Mouse (Mus musculus) embryonic stem cell, embryonic (primary cell): Measurements from ENCODE around the gene Gpha2.

ENCODE experiments used
- CTCF ChIA-PET, 4 experiments: fragments of 300-600 bp in 2 of 4; fragments of 350-600 bp in 2 of 4; sonication (Branson Sonifier 250); formaldehyde crosslinking; loops; one replicate each; lab custom pipeline; 2022; ENCODE audit warnings: inconsistent platforms in 2 of 4; lab: Charles Lee
- POLR2A ChIA-PET, 4 experiments: fragments of 300-600 bp in 2 of 4; fragments of 350-600 bp in 2 of 4; sonication (Branson Sonifier 250); formaldehyde crosslinking; loops; one replicate each; lab custom pipeline; 2022; ENCODE audit warnings: antibody characterized with exemption in 4 of 4, inconsistent platforms in 1 of 4; lab: Charles Lee

Gpha2 gene

DNA sequence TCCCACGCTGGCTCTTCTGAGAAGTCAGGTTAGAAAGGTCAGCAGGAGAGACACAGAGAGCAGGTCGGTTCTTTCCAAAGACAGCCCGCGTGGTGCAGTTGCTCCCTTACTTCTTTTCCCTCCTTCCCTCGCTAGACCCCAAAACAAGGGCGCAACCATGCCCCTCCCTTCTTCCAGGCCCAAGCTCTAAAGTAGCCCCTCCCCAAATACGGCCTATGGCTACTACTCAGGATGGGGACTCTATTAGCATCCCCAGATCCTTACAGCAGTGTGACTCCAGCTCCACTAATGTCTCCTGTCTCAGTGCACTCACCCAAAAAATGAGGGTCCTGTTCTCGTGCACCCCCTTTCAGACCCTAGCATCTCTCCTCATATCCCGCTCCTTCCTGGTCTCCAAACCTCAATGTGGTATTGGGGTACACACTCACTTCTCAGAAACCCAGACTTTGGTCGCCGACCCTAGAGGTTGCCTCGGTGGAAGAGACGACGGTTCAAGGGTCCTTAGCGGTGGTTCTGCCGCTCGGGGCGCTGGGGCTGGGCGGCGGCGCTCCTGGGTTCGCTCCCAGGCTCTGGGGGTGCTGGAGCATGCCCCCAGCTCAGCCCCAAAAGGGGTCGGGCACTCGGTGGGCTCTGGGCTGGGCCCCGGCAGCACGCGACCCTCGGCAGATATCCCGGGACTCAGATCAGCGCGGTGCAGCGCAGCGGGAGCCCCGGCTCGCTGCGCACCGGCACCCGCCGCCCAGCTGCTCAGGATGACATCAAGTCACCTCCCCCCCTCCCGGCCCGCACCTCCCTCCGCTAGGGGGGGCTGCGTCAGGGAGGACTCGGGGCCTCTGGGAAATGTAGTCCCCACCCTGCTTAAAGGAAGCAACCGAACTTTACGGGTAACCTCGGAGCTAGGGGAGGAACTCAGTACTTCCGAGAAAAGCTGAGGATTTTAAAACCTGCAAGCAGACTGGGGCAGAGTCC, 9.2 kb downstream of the Gpha2 start, which contains the start of gene Ppp2r5b:
Ppp2r5b (minus strand) TSS at position 789 of the 969 bp plus-strand sequence.
- POLR2A ChIA-PET, result interaction anchor here in 3 of 4 experiments (0.6 to 2.9 kb wide), 26 partner anchors 9 to 674 kb away, joined by 3 to 17 read pairs (median 4); partner anchors contain the start of genes Gpha2 (in 3 of the 3), Arl2 (in 2 of the 3), Ehd1 (in 2 of the 3) and Snx15 (in 2 of the 3)
- CTCF ChIA-PET, result interaction anchor here in 3 of 4 experiments (0.6 to 2.8 kb wide), 17 partner anchors 9 to 311 kb away, joined by 3 to 8 read pairs (median 3); partner anchors contain the start of genes Gpha2 (in 2 of the 3), Arl2 (in 1 of the 3), Cdc42bpg (in 1 of the 3) and Map4k2 (in 1 of the 3)

DNA sequence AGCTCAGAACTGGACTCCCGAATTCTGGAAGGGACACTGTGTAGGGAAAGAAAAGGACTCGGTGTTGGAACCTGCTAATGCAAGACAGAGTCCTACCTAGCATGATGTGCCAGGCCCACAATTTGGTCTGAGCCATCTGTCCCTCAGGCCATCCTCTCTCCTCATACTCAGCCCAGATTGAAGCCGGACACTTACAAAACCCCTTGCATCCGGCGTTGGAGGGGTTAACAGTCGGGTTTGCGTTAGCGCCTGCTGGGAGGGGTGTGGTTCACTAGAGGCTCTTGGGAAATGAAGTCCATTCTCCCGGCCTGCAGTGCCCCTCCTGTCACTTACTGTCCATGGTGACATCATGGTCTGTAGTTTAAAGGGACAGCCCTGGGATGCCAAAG, 9.9 kb downstream of the Gpha2 start:
- ChIA-PET POLR2A (interaction anchor here in 3 of 4 experiments (0.6 to 2.9 kb wide), 20 partner anchors 10 to 674 kb away, joined by 3 to 14 read pairs (median 4); partner anchors contain the start of genes Ehd1 (in 2 of the 3), Gpha2 (in 2 of the 3), Snx15 (in 2 of the 3) and Arl2 (in 1 of the 3)), CTCF (interaction anchor here in 3 of 4 experiments (0.6 to 2.8 kb wide), 14 partner anchors 10 to 218 kb away, joined by 3 to 8 read pairs (median 4); partner anchors contain the start of genes Arl2 (in 1 of the 3), Cdc42bpg (in 1 of the 3), Gpha2 (in 1 of the 3) and Sac3d1 (in 1 of the 3))

DNA sequence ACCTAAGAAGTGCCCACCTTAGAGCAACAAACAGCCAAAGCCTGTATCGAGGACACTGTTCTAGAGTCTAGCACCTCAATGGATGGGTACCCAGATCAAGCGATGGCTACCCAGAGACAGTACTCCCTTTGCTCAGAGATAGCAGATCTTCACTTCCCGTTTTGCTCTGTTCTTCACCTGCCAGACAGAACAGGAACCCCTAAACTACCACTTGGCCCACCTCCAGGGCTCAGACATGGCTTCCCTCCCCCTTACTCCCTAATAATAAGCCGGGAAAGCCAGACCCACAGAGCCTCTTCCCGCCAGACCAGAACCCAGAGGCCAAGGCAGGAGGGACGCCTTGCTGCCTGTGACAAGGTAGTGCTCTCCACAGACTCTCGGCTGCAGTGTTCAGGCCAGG, 10.7 kb downstream of the Gpha2 start:
- POLR2A ChIA-PET, result interaction anchor here in 2 of 4 experiments (0.7 to 3.1 kb wide), 13 partner anchors 9 to 127 kb away, joined by 3 to 12 read pairs (median 4); partner anchors contain the start of genes Gpha2 (in 2 of the 2), Arl2 (in 1 of the 2), Batf2 (in 1 of the 2) and Men1 (in 1 of the 2)
- CTCF ChIA-PET, result interaction anchor here in 2 of 4 experiments (1.4 to 1.6 kb wide), 2 partner anchors 70 to 119 kb away, joined by 4 to 6 read pairs; partner anchors contain the start of genes Cdc42bpg (in 1 of the 2) and Sac3d1 (in 1 of the 2)

DNA sequence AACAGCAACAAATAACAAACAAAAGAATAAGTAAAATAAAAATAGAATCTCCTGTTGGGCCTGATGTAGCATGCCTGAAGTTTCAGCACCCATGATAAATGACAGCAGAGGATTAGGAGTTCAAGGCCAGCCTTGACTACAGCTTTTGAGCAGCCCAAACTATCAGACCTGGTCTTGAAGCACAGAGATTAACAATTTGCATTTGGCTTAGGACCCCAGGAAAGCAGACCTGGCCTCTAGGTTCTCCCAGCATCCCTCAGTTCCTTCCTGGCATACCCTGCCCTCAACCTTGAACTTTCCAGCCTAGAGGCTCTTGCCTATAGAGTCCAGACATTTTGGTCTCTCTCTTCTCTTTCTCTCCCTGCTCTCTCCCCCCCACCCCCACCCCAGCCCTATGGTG, 12.6 kb downstream of the Gpha2 start:
- CTCF ChIA-PET, result interaction anchor here in 1 of 4 experiments (2.2 kb wide), 1 partner anchor 12 kb away, joined by 5 read pairs; the partner anchor contains the start of gene Gpha2

DNA sequence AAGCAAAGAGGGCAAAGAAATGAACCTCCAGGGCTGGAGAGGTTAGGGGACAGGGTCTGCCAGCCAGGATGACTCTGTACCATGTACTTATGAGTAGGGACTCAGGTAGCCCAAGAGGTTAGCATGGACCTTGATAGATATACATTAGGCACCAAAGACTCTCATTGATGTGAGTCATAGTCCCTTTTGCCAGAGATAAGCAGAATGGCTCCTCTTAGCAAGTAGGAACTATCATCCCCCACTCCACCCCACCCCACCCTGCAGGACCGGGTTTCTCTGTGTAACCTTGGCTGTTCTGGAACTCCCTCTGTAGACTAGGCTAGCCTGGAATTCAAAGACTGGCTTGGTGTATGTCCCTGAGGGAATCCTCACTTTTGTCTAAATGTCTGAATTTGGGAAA, 14.0 kb downstream of the Gpha2 start:
- ChIA-PET POLR2A (interaction anchor here in 1 of 4 experiments (1.1 to 3.1 kb wide), 3 partner anchors 14 to 101 kb away, joined by 3 to 12 read pairs (median 5); partner anchors contain the start of genes Cdc42bpg, Gpha2 and Map4k2), CTCF (interaction anchor here in 1 of 4 experiments (2.2 kb wide), 1 partner anchor 14 kb away, joined by 5 read pairs; the partner anchor contains the start of gene Gpha2)

More for the DNA sequence above, 12.6 kb downstream of the Gpha2 start:
- POLR2A ChIA-PET, result interaction anchor here in 2 of 4 experiments (0.6 to 3.1 kb wide), 16 partner anchors 12 to 182 kb away, joined by 3 to 12 read pairs (median 3); partner anchors contain the start of genes Ehd1 (in 2 of the 2), Gpha2 (in 2 of the 2), Arl2 (in 1 of the 2) and Batf2 (in 1 of the 2)

DNA sequence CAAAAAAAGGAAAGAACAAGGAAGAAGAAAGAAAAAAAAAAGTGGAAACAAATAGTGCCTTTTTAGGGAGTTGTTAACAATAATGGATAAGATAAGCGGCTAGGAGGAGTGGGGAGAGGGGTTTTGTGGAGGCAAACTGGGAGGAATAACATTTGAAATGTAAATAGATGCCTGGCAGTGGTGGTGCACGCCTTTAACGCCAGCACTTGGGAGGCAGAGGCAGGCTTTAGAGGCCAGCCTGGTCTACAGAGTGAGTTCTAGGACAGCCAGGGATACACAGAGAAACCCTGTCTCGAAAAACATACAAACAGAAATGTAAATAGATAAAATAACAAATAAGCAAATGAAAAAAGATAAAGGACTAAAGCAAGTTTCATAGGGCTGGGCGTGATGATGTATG, 14.5 kb downstream of the Gpha2 start:
- ChIA-PET CTCF (interaction anchor here in 3 of 4 experiments (0.6 to 2.1 kb wide), 9 partner anchors 23 to 223 kb away, joined by 3 to 11 read pairs (median 5); partner anchors contain the start of genes Arl2 (in 1 of the 3) and Cdc42bpg (in 1 of the 3)), POLR2A (interaction anchor here (0.5 to 2.6 kb wide), 47 partner anchors 9 to 798 kb away, joined by 3 to 27 read pairs (median 4); partner anchors contain the start of genes Ehd1 (in 2 of the 4), Arl2 (in 1 of the 4), Cdc42bpg (in 1 of the 4) and Cdc42ep2 (in 1 of the 4))

DNA sequence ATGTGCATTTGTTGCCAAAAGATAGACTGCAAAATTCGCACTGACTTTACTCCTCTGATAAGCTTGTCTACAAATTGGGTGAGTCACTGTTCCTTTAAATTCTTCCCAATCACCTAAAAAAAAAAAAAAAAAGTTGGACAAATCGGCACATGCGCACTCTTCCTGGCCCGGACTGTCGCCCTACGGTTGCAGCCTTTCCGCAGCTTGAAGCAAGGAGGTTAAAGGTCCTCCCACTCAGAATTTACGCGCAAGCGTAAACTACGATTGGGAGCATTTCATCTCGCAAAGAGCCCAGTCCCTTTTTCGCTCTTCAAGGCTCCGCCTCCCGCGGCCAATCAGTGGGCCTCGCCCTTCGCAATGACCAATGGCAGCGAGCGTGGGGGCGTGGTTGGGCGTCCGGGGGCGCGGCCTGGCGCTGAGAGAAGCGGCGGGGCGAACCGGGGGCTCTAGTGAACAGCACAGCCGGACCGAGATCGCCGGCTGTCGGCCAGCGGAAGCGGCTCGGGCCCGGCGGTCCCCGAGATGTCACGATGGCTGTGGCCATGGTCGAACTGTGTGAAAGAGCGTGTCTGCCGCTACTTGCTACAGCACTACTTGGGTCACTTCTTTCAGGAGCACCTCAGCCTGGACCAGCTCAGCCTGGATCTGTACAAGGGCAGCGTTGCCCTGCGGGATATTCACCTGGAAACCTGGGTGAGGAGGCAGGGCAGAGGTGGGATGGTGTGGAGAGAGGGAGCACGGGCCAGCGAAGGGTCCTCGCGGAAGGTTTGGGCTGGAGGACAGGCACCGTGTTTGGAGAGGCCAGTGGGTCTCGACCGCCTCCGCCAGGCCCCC, 15.3 kb downstream of the Gpha2 start, which contains the start of gene Atg2a:
Atg2a (plus strand) TSS at position 395 of the 834 bp plus-strand sequence.
- ChIA-PET CTCF (interaction anchor here (0.6 to 2.1 kb wide), 20 partner anchors 12 to 223 kb away, joined by 3 to 11 read pairs (median 5); partner anchors contain the start of genes Ehd1 (in 2 of the 4), Arl2 (in 1 of the 4), Cdc42bpg (in 1 of the 4) and Gpha2 (in 1 of the 4)), POLR2A (interaction anchor here (0.5 to 2.7 kb wide), 97 partner anchors 8 to 1217 kb away, joined by 3 to 27 read pairs (median 4); partner anchors contain the start of genes Cdc42bpg (in 2 of the 4), Cdca5 (in 2 of the 4), Ehd1 (in 2 of the 4) and Gpha2 (in 2 of the 4))

DNA sequence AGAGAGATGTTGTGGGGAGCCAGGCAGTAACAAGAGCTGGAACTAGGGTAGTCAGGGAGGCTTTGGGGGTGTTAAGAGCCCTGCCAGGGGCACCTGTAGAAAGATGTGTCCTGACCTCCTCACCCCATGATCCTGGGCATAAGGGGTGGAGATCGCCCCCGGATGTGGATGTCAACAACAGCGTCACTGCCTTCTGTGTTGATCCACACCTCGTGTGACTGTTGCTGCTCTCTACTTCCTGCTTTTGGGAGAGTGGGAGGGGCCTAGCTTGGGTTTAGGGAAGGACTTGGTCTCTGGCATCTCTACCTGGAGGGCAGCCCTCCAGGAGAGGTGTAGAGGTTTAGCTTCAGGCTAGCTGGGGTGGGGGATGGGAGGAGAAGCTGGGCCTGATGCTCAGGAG, 16.1 kb downstream of the Gpha2 start:
- CTCF ChIA-PET, result interaction anchor here in 2 of 4 experiments (0.6 to 2.1 kb wide), 14 partner anchors 11 to 122 kb away, joined by 3 to 11 read pairs (median 4); partner anchors contain the start of genes Ehd1 (in 2 of the 2), Cdc42bpg (in 1 of the 2), Gpha2 (in 1 of the 2) and Men1 (in 1 of the 2)

DNA sequence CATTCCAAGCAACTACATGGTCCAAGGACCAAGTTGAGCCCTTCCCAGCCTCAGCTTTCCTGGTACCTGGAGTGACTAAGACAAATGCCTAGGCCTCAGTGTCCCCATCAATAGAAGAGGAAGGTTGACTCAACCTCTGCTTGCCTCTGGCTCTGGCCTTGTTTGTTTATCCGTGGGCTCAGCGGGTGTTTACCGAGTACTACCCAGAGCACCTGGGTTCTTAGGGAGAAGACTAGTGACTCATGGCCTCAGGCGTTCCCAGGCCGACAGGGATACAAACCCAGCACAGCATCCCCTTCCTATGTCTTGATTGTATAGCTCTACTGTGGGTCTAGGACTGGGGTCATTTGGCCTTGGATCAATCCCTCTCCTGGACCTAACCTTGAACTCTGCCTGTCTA, 17.0 kb downstream of the Gpha2 start:
- ChIA-PET CTCF (interaction anchor here in 1 of 4 experiments (1.2 to 1.9 kb wide), 3 partner anchors 18 to 23 kb away, joined by 3 to 8 read pairs (median 6); no protein-coding TSS in a partner anchor), POLR2A (interaction anchor here in 3 of 4 experiments (0.8 to 2.7 kb wide), 19 partner anchors 9 to 397 kb away, joined by 3 to 27 read pairs (median 6); partner anchors contain the start of genes Sf1 (in 2 of the 3), Cdca5 (in 1 of the 3), Gpha2 (in 1 of the 3) and Men1 (in 1 of the 3))

More for the DNA sequence above, 16.1 kb downstream of the Gpha2 start:
- POLR2A ChIA-PET, result interaction anchor here (0.6 to 2.7 kb wide), 67 partner anchors 8 to 755 kb away, joined by 3 to 27 read pairs (median 4); partner anchors contain the start of genes Cdca5 (in 2 of the 4), Ehd1 (in 2 of the 4), Men1 (in 2 of the 4) and Sf1 (in 2 of the 4)

DNA sequence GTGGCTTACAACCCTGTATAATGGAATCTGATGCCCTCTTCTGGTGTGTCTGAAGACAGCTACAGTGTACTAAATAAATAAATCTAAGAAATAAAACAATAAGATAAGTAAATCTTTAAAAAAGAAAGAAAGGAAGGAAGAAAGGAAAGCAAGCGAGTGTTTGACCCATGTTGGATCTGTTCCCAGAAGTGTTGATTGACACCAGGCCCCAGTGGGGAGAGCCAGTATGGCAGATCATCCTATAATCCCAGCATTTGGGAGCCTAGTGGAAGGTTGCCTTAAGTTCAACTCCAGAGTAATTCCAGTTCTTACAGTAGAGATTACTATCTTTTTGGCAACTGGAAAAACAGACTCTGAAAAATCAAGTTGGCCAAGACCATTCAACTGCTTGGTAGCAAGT, 19.6 kb downstream of the Gpha2 start:
- ChIA-PET POLR2A (interaction anchor here in 2 of 4 experiments (1.1 to 2.6 kb wide), 5 partner anchors 10 to 699 kb away, joined by 3 to 10 read pairs (median 3); partner anchors contain the start of genes Arl2 (in 1 of the 2), Ppp2r5b (in 1 of the 2) and Sf1 (in 1 of the 2)), CTCF (interaction anchor here in 2 of 4 experiments (1.1 to 1.3 kb wide), 2 partner anchors 20 to 24 kb away, joined by 3 to 4 read pairs; no protein-coding TSS in a partner anchor)

DNA sequence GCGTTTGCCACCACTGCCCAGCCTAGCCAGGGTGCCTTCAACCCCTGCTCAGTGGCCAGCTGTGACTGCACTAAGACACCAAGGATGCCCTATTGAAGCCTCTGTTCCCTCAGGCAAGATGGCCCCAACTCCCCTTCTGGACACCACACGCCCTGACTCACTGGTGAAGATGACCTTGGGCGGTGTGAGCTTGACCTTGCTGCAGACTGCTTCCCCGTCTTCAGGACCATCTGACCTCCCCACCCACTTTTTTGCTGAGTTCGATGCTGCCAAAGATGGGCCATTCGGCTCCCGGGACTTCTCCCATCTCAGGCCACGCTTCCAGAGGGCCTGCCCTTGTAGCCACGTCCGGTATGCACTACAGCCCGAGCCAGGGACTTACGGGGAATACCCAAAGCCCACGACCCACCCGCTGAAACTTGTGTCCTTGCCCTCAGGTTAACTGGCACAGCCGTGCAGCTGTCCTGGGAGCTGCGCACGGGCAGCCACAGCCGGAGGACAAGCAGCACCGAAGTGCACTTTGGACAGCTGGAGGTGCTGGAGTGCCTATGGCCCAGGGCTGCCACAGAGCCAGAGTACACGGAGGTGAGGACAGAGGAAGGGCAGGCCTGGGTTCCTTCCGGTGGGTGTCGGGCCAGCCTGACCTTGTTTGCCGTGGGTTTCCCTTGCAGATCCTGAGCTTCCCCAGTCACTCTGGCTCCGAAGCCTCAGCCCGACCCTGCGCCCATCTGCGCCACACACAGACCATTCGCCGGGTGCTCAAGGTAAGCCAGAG, 21.5 kb downstream of the Gpha2 start:
- ChIA-PET CTCF (interaction anchor here in 3 of 4 experiments (0.6 to 1.2 kb wide), 6 partner anchors 9 to 162 kb away, joined by 3 to 8 read pairs (median 3); partner anchors contain the start of gene Map4k2 (in 1 of the 3)), POLR2A (interaction anchor here in 3 of 4 experiments (0.5 to 2.6 kb wide), 10 partner anchors 12 to 249 kb away, joined by 3 to 10 read pairs (median 3); partner anchors contain the start of genes Cdca5 (in 1 of the 3), Ehd1 (in 1 of the 3), Gpha2 (in 1 of the 3) and Ppp2r5b (in 1 of the 3))

DNA sequence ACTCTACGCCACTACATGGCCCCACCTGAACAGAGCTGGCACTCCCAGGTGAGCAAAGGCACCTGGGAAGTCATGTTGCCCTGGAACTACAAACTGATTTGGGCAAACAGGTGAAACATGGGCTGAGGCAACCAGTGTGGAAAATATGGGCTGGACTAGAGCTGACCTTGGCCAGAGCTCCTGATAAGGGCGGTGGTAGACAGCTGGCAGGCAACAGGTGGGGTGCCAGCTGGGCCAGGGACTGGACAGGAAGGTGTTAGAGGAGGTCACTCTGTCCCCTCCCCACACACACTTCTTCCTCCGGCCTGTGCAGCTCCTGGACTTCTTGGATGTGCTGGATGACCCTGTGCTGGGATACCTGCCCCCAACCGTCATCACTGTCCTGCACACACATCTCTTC, 26.8 kb downstream of the Gpha2 start:
- ChIA-PET POLR2A (interaction anchor here (0.5 to 2.3 kb wide), 15 partner anchors 9 to 129 kb away, joined by 3 to 12 read pairs (median 4); partner anchors contain the start of genes Atg2a (in 1 of the 4) and Ppp2r5b (in 1 of the 4)), CTCF (interaction anchor here in 3 of 4 experiments (0.5 to 2.0 kb wide), 5 partner anchors 10 to 796 kb away, joined by 3 to 11 read pairs (median 4); no protein-coding TSS in a partner anchor)

DNA sequence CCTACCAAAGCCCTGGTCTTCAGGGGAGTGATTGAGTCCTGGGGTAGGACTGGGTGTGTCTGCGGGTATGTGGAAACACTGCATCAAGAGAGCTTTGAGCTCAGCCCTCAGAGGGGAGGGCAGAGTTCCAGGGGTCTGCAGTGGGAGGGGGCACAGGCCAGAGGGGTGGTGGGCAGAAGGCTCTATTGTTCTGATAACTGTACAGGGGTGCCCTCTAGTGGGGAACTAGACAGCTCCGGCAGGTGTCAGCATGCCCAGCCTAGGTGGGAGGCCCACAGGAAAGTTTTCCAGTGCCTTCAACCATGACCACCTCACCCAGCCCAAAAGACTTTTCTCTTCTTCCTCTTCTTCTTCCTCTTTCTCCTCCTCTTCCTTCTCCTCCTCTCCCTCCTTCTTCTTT, 34.2 kb downstream of the Gpha2 start:
- POLR2A ChIA-PET, result interaction anchor here in 2 of 4 experiments (0.8 to 34.9 kb wide), 11 partner anchors 10 to 103 kb away, joined by 3 to 829 read pairs (median 4); partner anchors contain the start of genes Map4k2 (in 1 of the 2), Men1 (in 1 of the 2) and Sf1 (in 1 of the 2)
- CTCF ChIA-PET, result interaction anchor here in 3 of 4 experiments (0.6 to 2.1 kb wide), 28 partner anchors 9 to 612 kb away, joined by 3 to 14 read pairs (median 4); partner anchors contain the start of genes Cdc42bpg (in 2 of the 3), Men1 (in 2 of the 3), Atg2a (in 1 of the 3) and Cdc42ep2 (in 1 of the 3)
